Mouse (Mus musculus) mesoderm, embryonic 11.5 days (tissue): ENCODE data around the gene Ptpdc1.

Experiments used
- DNase-seq: peaks from one replicate; pipeline ENCODE4 v3.0.0-alpha.2; 2012; ENCODE audit warnings: low read depth, low spot score

Gene Ptpdc1

DNA sequence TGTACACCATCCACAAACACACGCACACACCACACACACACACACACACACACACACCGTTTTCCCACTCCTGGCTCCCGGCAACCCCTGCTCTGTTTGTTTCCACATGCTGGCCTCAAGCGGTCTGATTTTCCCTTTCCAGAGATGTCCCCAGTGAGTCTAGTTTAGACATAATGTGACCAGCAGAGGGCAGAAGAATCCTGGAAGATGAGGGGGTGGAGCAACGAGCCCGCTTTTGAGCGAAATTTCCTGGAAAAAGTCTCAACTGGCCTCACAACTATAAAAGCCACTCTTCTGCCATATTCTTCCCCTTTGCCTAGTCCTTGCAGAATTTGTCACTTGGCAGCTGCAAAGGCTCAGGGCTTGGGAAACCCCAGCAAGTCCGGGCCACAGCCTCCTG lies 30.2 kb upstream of the Ptpdc1 start:
- peak; percentile 85 for DNase-seq

DNA sequence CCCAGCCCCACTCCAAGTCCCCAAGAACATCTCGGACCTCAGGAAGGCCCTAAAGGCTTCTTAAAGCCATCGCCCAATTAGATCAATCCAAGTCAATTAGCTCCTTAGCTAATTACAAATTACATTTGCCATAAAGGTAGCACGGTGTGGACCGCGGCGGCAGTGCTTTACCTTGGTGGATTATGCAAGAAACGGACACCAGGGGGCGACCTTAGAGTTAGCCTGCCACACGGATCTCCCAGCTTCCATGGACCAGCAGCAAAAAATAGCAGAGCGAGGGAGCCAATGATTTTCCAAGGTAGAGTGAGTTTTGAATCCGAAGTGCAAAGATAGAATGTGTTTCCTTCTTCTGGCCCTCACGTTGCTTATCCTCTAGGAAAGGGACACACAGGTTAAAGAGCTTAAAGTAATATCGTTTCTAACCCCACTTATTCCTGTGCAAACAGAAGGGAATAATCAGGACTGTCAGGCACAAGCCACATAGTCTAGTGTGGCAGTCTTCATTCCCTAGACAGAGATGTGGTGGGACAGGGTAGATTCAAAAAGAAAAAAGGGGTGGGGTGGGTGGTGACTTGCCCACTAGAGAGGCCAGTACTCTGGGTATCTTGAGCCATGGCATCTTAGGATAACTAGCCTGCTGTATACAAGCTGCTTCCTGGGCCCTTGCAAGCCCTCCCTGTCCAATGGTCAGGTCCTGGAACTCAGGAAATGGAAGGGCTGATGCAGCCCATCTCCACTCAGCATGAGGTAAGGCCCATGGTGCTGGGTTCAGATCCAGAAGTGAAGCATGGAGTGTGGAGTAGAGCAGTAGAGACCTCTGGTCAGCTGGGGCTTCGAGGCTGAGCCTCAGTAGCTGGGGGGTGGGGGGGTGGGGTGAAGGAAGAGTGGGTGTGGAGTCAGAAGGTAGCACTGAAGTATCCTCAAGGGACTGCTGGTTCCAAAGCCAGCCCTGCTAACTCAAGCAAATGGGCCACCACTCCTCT lies 28.6 kb upstream of the Ptpdc1 start:
- DNase-seq: peak; percentile 70

DNA sequence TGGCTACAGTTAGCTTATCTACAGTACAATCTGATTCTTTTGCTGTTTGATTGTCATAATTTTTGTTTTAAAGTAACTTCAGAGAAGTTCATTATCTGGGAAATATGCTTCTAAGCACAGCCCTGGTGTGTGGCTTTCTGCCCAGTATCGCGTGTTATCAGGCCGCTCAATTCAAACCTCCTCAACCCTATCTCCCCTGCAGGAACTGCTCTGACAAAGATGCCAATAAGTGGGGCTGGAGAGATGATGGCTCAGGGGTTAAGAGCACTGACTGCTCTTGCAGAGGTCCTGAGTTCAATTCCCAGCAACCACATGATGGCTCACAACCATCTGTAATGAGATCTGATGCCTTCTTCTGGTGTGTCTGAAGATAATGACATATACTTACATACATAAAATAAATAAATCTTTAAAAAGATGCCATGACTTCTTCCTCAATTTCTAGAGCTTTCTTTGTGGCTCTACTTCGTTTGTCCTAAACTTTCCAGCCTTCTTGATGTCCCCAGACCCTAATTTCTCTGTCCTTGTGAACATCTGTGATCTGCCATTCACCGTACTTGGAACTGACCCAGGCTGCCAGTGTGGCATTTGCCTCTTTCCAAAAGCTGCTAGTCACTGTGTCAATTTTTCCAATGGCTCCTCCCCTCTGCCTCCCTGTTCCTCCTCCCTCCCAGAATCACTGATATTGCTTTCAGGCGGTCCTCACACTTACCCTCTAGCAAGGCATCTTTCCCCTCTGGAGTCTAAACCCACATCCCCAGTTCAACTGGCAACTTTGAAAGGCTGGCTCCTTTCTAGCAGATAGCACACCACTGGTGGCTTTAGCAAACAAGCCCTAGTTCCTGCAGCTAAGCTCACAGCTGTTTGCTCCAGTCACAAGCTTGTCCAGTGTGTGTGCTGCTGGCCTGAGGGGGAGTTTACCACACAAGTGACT lies 25.9 kb upstream of the Ptpdc1 start:
- DNase-seq: no peak

DNA sequence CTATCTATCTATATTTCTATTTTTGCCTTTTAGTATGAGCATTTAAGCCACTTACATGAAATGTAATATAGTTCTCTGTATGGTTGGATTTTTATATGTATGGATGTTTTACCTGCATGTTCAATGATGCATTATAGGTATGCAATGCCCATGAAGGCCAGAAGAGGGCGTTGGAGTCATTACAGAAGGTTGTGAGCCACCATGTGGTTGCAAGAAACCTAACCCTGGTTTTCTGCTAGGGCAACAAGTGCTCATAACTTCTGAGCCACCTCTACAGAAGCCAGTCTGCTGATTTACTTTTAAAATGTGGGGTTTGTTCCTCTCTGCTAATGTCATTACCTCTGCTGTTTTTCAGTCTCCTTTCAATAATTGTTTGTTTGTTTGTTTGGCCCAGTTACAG lies 25.2 kb upstream of the Ptpdc1 start:
- DNase-seq: no peak

DNA sequence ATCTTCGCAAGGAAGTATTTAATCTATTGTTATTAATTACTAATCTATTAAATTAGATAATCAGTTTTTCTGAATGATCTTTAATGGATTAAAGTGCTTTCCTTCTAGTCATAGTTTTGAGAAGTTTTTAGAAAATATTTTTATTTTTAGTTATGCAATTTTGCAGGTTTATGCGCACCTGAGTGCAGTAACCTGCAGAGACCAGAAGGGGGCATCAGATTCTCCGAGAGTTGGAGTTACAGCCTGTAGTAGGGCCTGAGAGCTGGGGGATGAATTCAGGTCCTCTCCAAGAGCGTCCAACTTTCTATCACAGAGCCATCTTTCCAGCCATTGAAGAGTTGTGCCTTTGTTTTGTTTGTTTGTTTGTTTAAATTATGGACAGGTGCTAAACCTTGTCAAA lies 21.2 kb upstream of the Ptpdc1 start:
- DNase-seq: no peak

DNA sequence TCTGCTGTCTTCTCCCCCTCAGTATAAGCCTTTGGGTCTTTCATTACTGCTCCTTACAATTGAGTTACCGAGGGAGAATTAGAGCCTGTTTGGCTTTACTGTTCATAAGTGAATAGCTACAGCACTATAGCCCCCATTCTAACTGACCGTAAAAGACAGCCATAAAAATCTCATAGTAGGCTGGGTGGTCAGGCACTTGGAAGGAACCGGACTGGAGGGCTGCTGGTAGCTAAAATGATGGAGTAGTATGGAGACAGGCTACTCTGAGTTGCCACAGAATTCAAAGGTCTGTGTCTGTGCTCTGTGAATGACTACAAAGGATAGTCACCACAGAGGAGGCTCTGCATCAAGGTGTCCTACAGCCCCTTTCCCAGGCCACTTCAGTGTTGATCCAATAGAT lies 18.5 kb upstream of the Ptpdc1 start:
- DNase-seq: no peak

DNA sequence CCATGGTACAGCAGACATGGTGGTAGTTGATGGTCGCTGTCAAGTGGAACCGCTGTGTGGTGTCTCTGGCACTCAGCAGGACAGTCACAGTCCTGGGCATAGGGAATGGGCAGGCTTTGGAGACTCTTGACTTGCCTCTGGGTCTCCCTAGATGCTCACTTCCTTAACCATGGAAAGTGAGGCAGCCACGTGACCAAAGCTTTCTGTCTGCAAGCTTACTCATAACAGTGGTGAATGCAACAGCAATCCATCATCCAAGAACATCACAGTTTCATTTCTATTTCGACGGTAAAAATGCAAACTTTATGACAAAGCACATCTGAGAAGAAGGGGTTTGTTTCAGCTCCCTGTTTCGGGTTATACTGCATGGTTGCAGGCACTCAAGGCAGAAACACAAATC lies 17.6 kb upstream of the Ptpdc1 start:
- no peak for DNase-seq

DNA sequence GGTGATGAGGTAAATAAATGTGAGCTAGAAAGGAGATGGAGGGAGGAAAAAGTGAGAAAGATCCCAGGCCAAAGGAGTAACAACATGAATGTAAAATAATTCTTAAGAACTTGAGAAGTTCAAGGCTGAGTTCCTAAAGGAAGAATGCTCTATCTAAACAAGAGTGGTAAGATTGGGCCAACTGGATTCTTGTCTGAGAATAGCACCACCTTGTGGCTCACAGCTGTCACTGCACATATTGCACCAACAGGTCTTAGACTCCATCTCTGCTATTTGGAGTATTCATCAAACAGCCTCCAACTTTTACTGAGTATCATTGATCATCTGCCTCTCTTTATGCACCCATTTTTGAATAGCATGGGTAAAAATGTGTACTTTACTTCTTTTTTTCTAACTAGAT lies 14.1 kb upstream of the Ptpdc1 start:
- peak; percentile 76 for DNase-seq

DNA sequence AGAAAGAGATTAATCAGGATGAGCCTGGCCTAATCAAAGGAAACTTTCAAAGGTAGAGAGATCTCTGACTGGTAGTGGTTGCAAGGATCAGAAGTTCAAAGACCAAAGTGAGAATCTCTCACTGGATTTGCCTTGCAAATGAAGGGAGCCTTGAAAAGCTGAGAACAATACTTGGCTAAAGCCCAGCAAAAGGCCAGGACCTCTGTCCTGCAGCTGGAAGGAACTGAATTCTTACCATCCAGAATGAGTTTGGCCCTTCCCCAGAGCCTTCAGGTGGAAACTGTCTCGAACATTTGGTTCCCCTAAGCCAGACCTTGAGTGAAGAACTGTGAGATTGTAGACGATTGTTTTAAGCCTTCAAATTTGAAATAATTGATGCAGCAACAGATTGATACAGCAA lies 12.2 kb upstream of the Ptpdc1 start:
- DNase-seq: no peak

DNA sequence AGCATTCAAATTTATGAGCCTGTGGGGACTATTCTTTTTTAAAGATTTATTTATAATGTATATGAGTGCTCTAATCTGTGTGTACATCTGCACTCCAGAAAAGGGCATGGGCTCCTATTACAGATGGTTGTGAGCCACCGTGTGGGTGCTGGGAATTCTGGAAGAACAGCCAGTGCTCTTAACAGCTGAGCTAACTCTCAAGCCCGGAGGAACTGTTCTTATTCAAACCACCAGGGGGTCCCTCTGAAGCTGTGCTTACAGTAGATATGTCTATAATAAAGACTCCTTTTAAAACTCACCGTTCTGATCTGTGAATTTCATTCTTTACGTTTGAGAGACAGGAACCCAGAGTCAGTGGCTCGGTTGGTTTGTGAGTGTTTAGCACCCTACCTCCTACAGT lies 6.2 kb upstream of the Ptpdc1 start:
- DNase-seq: no peak

DNA sequence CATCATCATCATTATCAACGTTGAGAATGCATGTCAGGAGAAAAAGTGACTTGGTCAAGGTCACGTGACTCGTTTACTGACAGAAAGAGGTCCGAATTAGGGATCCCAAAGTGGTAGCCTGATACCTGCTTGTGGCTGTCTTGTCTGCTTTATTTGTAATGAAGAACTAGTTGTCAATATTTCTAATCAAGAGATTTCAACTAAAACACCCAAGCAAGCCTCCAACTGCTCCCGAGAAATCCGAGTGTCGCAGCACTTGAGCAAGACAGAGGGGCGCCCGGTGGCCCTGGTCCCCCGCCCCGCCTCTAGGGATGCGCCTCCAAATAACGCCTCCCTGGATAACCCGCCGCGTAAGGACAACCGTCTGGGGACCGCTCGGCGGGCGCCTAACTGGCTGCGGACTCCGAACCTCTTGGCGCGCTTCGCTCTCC lies 481 bp downstream of the Ptpdc1 start:
- no peak for DNase-seq

DNA sequence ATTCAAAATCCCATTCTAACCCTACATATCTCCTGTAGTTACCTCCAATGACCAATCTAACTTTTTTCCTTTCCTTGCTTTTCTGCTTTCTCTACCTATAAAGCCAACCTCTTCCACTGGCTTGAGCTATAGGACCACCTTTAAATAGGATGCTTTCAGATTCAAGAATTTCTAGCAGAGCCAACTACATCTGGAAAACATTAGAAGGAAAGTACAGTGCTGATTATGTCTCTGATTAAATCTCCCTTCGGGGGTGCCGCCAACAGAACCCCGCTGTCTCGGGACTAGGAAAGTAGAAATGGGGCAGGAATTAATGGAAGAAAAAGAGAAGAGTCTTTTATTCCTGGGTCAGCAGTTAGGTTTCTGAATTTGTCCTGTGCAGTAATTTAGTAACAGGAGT lies 6.6 kb downstream of the Ptpdc1 start:
- no peak for DNase-seq

DNA sequence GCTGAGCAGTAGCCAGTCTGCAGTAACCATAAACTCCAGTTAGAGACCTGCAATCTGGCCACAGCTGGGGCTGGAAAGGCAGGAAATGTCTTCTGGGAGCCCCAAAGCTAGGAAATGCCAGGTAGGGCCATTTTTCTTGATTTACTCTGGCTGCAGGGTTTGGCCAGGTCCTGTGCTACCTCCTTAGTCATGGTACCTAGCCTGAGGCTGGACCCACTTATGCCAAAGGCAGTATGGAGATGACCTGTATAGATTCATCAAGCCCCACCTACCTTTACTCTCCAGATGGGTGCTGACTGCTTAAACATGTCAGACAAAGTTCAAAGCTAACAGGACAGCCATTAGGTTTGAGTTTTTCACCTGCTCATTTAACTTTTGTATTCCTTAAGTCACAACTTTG lies 7.7 kb downstream of the Ptpdc1 start:
- no peak for DNase-seq

DNA sequence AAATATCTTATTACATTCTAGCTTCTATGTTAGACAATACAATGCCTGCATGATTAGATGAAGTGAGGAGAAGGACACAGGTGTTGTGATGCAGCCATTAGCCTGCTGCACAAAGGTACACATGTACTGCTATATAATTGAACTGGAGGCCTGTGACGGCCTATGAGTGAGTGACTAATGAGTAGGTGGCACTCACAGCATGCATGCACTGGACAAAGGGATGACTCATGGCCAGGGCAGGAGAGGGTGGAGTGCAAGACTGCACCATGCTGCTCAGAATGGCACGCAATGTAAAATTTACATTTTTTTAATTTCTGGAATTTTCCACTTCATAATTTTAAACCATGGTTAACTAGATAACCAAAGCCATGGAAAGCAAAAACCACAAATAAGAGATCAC lies 10.9 kb downstream of the Ptpdc1 start:
- DNase-seq: no peak

DNA sequence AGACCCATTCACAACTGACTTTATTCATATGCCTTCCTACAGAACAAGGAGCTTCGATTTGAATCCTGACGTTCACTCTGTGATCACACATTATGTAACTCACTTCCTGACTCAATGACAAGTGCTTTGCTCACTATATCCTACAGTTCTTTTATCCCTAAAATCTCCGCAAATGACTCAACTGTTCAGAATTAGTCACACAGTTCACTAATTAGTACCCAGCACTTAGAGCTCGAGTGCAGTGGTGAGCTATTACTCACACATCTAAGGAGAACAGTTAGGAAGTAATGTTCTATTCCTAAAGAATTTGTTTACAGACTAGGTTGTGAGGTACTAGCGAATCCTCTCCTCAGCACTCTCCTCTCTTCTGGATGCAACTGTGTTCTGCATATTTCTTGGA lies 16.4 kb downstream of the Ptpdc1 start:
- no peak for DNase-seq

DNA sequence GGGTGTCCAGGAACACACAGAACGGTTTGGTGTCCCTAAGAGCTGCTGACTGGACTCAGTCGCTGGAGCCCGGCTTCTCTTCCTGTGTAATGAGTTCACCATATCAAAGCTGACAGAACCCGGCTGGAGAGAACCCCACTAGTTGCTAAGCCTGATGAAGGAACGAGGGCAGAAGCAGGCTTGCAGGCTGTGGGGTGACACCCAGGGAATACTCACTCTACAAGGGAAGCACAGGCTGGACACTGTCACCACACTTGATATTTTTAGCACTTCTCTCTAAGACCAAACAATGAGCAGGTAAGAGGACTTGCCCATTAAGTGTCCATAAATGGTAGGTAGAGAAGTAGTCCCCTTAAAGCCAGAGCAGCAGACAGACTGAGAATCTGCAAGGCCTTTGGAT lies 20.9 kb downstream of the Ptpdc1 start:
- DNase-seq: no peak

DNA sequence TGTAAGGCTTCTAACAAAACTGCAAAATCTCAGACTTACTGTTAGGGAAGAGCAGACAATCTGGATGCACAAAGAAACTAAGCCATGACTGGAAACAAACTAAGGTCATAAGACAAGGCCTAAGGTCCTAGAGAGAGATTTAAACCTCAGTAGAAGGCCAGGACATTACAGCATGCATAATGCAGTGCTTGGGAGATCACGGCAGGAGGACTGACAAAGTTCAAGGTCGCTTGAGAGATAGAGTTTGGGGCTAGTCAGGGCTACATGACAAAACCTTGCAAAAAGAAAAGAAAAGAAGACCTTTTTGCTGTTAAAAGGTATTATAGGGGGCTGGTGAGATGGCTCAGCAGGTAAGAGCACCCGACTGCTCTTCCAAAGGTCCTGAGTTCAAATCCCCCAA lies 22.2 kb downstream of the Ptpdc1 start:
- no peak for DNase-seq

DNA sequence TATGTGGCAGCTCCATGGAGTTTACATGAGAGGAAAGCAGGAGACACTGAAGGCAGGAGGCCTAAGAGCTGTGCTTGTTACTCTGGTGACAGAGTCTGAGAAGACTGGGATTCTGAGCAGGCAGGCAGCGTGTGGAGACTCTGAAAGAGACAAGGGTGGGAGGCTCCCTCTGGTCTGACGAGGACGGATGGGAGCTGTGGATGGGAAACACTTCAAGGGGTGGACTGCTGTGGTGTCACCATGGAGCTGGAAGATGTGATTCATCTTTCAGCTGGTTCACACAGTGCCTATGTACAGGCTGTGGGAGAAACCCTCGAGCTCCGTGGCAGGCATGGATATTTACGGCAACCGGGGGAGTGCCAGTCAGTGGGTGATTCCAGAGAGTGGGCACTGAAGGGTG lies 30.9 kb downstream of the Ptpdc1 start:
- DNase-seq: no peak

DNA sequence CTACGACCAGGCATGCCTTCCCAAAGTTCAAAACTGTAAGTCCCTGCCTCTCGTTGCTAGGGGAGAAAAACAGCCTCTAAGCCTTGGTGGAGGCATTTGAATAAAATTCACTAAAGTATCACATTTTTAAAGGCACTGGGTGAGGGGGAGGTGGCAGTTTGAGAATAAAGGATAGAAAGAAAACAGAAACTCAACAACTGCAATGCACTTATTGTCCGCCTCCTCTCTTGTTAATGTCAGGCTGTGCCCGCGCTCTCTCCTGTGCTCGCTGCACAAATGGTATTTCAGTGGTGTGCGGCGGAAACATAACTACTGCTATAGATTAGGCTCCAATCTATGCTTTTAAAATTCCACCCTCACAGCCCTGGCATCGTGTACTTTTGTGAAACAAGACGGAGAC lies 31.4 kb downstream of the Ptpdc1 start:
- DNase-seq: no peak

DNA sequence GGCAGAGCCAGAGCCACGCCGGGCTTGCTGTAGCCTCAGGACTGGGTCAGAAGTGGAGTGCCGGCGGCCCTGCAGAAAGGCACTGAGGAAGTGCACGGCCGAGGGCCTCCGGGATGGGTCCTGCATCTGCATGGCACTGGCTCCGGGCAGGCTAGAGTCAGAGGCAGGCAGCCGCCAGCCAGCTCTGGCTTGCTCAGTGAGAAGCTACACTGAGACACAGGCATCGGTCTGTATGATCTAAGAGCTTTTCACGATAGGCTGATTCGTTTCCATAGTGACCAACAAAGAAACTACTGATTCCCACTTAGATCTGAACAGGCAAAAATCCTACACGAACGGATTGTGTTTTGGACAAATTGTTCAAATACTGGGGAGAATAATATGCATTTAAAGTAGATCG lies 32.3 kb downstream of the Ptpdc1 start:
- peak; percentile 38 for DNase-seq

DNA sequence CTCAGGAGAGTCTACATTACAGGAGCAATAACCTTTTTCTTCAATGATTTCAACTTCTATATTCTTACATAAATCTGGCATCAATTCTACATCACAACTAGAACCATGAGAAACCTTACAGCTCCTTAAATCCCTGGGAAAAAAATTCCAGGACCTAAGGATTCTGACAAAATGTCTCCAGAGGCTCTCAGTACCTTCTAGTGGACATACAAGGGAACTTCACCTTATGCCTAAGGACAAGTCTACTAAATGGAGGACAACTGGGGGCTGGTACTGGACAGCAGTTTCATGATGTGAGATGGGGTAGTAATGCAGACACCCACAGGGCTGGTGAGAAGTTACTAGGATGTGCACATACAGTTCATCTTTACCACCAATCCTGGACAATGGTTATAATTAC lies 34.7 kb downstream of the Ptpdc1 start:
- no peak for DNase-seq

DNA sequence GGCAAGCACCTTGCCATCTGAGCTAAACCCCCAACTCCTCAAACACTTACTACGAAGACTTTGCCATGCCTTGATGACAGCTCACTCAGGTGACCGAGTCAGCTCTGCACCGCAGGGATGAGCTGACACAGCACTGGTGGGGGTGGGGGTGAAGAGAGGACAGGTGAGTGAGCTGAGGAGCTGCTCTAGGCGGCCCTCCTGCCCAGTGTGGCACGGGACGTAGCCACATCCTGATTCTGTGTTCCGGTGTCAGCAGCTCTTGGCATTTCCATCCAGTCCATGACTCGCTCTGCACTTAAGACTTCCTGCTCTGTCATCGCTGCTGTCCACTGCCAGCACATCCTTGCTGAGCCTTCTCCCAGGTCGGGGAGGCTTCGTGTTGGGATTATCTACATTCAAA lies 38.1 kb downstream of the Ptpdc1 start:
- DNase-seq: no peak

DNA sequence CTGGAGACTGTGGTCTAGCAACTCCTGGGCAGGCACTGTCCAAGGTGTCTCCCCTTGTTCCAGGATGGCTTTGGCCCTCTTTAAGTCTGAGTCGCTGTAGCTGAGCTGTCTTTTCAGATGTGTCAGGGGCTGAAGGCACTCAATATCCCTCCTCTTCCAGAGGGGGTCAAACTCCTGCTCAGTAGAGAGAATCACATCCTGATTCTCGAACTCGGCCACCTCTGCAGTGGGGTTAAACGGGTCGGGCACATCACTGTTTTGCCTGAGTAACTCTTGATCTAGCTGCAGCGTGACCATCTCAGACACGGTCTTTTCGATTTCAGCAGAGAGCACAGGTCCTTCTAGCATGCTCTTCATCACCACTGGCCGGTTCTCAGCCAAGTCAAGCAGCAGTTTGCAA lies 39.0 kb downstream of the Ptpdc1 start:
- DNase-seq: no peak
